Mouse (Mus musculus): Measurements from ENCODE around the gene Rusc1.

GRCm38 (mm10) chr3:89113058-89113457 is 19.9 kb upstream of the Rusc1 start:
- TF ChIP-seq CTCF (IDR thresholded peaks at IDR 0.05; ENCODE audit: control insufficient read depth, insufficient read depth, insufficient read length), result no peak
- no peak for TF ChIP-seq CEBPB (IDR thresholded peaks at IDR 0.05; ENCODE audit: low read depth)
- TF ChIP-seq MYOG (IDR thresholded peaks at IDR 0.05; ENCODE audit: control insufficient read depth, extremely low read depth, insufficient read length), result no peak
